Mouse (Mus musculus) neural tube, embryonic 11.5 days (tissue): ENCODE data around the gene Dus2. TPM values are rescaled to one million over a fixed set of nuclear protein-coding genes. Genes with fewer than 3 reads are reported as not detected.

ENCODE experiments used
- ATAC-seq: fragments of 200-750 bp; cut with Nextera tagmentation; 2 replicates; pipeline ENCODE4 v1.8.0; 2017; ENCODE audit warnings: moderate number of reproducible peaks, mild to moderate bottlenecking, moderate TSS enrichment, moderate library complexity; ENCODE audit not compliant: insufficient read depth, low FRiP score, low TSS enrichment
- DNase-seq: peaks from one replicate; pipeline ENCODE4 v3.0.0-alpha.2; 2015; ENCODE audit warnings: low spot score
- H3K27ac ChIP-seq: fragments of 300-500 bp; sonication (generic); 2 replicates; pipeline ENCODE4 v1.5.1; 2014; ENCODE audit warnings: low read depth, mild to moderate bottlenecking, low read length
- H3K27me3 ChIP-seq: fragments of 300-500 bp; sonication (generic); 2 replicates; pipeline ENCODE4 v1.6.1; 2014; ENCODE audit warnings: mild to moderate bottlenecking, low read length, mixed read lengths; ENCODE audit not compliant: control insufficient read depth, insufficient read depth
- H3K36me3 ChIP-seq: fragments of 300-500 bp; sonication (generic); 2 replicates; pipeline ENCODE4 v1.6.1; 2014; ENCODE audit warnings: mild to moderate bottlenecking, low read length, moderate library complexity, mixed read lengths; ENCODE audit not compliant: control insufficient read depth, insufficient read depth
- H3K4me1 ChIP-seq: fragments of 300-500 bp; sonication (generic); 2 replicates; pipeline ENCODE4 v1.6.1; 2014; ENCODE audit warnings: low read length, mixed read lengths; ENCODE audit not compliant: control insufficient read depth, insufficient read depth
- H3K4me2 ChIP-seq: fragments of 300-500 bp; sonication (generic); 2 replicates; pipeline ENCODE4 v1.6.1; 2014; ENCODE audit warnings: low read depth, mild to moderate bottlenecking, moderate library complexity
- H3K4me3 ChIP-seq: fragments of 300-500 bp; sonication (generic); 2 replicates; pipeline ENCODE4 v1.5.1; 2014; ENCODE audit warnings: low read depth, low read length
- H3K9ac ChIP-seq: fragments of 300-500 bp; sonication (generic); 2 replicates; pipeline ENCODE4 v1.6.1; 2014; ENCODE audit warnings: mild to moderate bottlenecking, low read length
- H3K9me3 ChIP-seq: fragments of 300-500 bp; sonication (generic); 2 replicates; pipeline ENCODE4 v1.6.1; 2016; ENCODE audit warnings: low read length; ENCODE audit not compliant: control insufficient read depth
- WGBS: fragments of 180-500 bp; shearing (Covaris S2); extraction: QIAGEN DNeasy Blood & Tissue Kit; methylation state at CpG from one replicate; pipeline ENCODE4 v1.1.7; 2014; 5-methylcytosine and 5-hydroxymethylcytosine counted together
- polyA plus RNA-seq: library from polyadenylated mRNA; unstranded; fragments of >200 nt; fragmentation: Nextera tagmentation; extraction: Ambion mirVana; gene quantifications from 2 replicates; pipeline ENCODE4 v1.2.1, GENCODE M21; 2014

The Dus2 gene
- polyA plus RNA-seq, 1 experiment from 2014 or later, result 18.6 TPM

DNA sequence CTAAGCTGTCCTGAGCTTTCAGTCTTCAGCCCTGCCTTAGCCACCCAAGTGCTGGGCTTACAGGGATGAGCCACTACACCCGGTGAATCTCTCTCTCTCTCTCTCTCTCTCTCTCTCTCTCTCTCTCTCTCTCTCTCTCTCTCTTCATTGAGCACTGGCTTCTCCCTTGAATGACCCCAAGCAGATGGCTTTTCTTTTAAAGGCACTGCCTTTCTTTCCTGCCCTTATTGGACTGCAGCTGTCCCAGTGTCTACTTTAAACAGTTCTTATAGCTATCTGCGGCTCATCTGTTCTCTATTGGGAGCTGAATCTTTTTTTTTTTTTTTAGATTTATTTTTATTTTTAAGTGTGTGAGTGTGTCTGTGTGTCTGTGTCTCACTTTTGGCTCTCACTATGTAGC, 51.9 kb downstream of the Dus2 start:
- H3K9ac ChIP-seq, result no peak overlapping the region
- DNase-seq (no peak), ATAC-seq (no peak)
- H3K4me3 ChIP-seq, result no peak overlapping the region
- no peaks in the 10 kb centered on the region; the same call in 1 of the 2 replicates for H3K36me3 ChIP-seq
- no peaks in the 10 kb centered on the region for H3K27me3 ChIP-seq
- H3K4me1 ChIP-seq, result no peaks in the 10 kb centered on the region
- no peak overlapping the region for H3K27ac ChIP-seq
- H3K9me3 ChIP-seq, result no peaks in the 10 kb centered on the region
- H3K4me2 ChIP-seq, result no peak overlapping the region
- WGBS, result 65% methylated on average over 2 of the region's 2 CpGs

DNA sequence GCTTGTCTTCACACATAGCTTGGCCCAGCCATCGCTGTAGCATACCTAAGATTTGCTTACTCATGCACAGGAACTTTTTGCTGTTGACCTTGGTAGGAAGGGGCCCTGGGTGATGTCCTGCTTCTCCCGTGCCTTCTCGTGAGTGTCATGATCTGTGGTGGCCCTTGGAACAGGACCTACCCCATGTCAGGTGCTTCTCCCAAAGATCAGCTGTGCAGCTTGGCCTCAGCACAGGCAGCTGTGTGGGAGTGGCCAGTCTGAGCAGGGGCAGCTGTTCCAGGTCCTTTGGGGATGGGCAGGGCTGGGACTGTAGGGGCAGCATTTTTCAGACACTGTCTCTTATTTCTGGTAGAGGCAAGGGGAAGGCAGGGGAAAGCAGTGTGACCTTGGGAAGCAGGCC, 53.0 kb downstream of the Dus2 start:
- Histone ChIP-seq H3K36me3 (no peaks in the 10 kb centered on the region; the same call in 1 of the 2 replicates), H3K9me3 (no peaks in the 10 kb centered on the region), H3K27me3 (no peaks in the 10 kb centered on the region), H3K9ac (no peak overlapping the region), H3K27ac (no peak overlapping the region; the same call in 1 of the 2 replicates), H3K4me1 (no peaks in the 10 kb centered on the region), H3K4me3 (no peak overlapping the region), H3K4me2 (no peak overlapping the region)
- no peak for ATAC-seq
- peak; percentile 34 for DNase-seq
- 83% methylated on average over 3 of the region's 3 CpGs for WGBS

DNA sequence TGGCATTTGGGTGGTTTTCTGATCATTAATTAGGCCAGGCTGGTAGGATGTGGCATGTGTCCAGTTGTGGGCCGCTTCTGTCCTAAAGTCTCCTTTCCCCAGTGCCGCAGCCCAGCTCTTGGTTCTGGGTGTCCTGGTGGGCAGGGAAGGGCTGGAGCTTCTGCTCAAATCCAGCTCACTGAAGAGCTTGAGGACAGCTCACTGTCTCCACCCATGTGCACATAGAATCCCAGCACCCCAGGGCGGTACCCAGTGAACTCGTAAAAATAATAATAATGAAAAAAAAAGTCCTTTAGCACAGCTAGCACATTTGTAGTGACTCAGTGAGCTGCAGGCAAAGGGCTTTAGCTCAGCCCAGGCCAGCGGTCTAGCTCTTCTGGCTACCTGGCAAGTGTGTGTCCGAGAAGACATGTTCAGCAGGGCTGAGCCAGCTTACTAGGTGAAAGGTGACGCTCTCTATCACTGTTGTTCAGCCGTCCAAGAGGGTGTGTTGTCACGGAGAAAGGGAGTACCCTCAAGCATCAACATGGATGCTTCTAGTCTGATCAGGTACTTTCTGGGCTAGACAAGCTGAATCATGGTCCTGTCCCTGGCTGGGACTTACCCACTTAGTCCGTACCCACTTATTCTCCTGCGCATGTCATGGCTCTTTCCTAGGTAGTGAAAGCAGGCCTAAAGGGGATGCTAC, 55.9 kb downstream of the Dus2 start:
- 86% methylated on average over 11 of the region's 11 CpGs for WGBS
- no peak overlapping the region for H3K4me2 ChIP-seq

DNA sequence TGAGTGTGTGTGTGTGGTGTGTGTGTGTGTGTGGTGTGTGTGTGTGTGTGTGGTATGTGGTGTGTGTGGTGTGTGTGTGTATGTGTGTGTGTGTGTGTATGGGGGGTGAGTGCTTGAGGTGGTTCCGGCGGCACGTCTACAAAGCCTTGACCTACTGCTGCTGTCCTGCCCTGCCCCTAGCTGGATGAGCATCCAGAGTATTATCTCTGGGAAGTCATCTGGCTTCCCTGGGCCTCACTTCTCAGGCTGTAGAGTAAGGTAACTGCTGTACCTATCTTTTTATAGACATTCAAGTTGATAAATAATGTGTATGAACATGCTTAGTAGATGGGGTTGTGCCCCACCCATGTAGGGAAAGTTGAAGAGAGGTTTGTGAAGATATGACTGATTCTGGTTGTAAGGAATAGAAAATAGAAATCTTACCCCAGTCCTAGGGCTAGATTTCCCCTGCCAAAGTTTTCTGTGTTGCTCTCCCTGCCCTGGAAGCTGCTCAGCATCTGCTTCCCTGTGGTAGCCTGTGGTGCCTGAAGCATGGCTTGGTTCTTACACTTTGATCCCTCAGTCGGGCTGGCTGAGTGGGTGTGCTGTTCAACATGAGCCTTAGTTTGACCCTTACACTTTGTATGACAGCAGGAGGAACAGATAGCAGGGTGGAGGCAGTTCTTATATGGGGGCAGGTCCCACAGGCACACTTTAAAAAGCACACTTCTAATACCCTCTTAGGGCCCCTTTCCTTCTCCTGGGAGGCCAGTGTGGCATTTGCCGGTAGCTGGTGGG, 56.9 kb downstream of the Dus2 start:
- DNase-seq (no peak), ATAC-seq (no peak)
- Histone ChIP-seq H3K4me2 (no peak overlapping the region), H3K27ac (no peak overlapping the region), H3K4me1 (no peaks in the 10 kb centered on the region), H3K9me3 (no peaks in the 10 kb centered on the region), H3K36me3 (no peaks in the 10 kb centered on the region), H3K27me3 (no peaks in the 10 kb centered on the region), H3K9ac (no peak overlapping the region), H3K4me3 (no peak overlapping the region)
- 93% methylated on average over 5 of the region's 5 CpGs for WGBS

More for the DNA sequence above, 55.9 kb downstream of the Dus2 start:
- Histone ChIP-seq H3K9me3 (no peaks in the 10 kb centered on the region), H3K4me3 (no peak overlapping the region), H3K4me1 (no peaks in the 10 kb centered on the region), H3K27me3 (no peaks in the 10 kb centered on the region), H3K9ac (no peak overlapping the region), H3K36me3 (no peaks in the 10 kb centered on the region), H3K27ac (no peak overlapping the region)
- DNase-seq (no peak), ATAC-seq (no peak)

DNA sequence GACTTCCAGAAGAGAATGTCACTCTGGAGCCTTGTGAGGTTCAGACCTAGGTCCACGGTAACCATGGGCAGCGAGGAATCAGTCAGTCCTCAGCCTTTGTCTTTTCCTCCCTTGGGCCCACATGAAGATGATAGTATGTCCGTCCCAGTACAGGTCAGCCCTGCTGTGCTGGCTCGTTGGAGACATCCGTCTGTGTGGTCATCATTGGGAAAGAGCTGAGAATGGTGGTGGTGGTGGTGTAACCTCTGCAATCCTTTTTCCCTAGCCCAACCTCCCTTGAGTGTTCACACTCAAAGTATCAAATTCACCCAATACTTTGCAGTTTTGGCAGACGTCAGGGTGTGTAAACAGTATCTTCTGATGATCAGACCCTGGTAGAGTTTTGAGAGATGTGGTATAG, 58.7 kb downstream of the Dus2 start:
- ATAC-seq, result no peak

DNA sequence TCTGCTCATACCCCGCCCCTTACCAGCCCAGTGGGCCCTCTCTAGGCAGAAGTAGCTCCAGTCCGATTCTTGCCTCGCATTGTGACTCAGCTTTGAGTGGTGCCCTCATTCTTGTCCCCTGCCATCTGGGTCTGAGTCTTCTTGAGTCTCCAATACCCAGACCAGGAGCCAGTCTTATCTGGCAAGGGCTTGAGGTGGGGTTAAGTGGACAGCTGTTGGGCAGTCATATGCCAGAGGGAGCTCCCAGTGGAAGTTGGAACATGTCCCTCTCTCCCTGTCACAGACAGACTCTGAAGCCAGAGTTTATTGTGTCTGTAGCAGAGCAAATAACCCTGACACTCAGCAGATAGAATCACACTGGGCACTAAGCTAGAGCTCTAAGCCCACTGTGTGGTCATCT, 59.9 kb downstream of the Dus2 start:
- no peaks in the 10 kb centered on the region for H3K9me3 ChIP-seq
- DNase-seq (no peak), ATAC-seq (no peak)
- H3K4me2 ChIP-seq, result no peak overlapping the region
- H3K27me3 ChIP-seq, result no peaks in the 10 kb centered on the region
- H3K4me3 ChIP-seq, result no peak overlapping the region
- H3K4me1 ChIP-seq, result no peaks in the 10 kb centered on the region
- WGBS, result 91% methylated on average over 3 of the region's 3 CpGs
- no peak overlapping the region for H3K9ac ChIP-seq
- H3K27ac ChIP-seq, result no peak overlapping the region
- no peaks in the 10 kb centered on the region for H3K36me3 ChIP-seq

More for the DNA sequence above, 58.7 kb downstream of the Dus2 start:
- WGBS, result 86% methylated on average over 6 of the region's 6 CpGs
- no peak overlapping the region for H3K4me2 ChIP-seq
- H3K36me3 ChIP-seq, result no peaks in the 10 kb centered on the region
- H3K4me1 ChIP-seq, result no peaks in the 10 kb centered on the region
- no peaks in the 10 kb centered on the region for H3K27me3 ChIP-seq
- H3K9me3 ChIP-seq, result no peaks in the 10 kb centered on the region
- H3K27ac ChIP-seq, result no peak overlapping the region
- no peak overlapping the region for H3K4me3 ChIP-seq
- no peak for DNase-seq
- H3K9ac ChIP-seq, result no peak overlapping the region

DNA sequence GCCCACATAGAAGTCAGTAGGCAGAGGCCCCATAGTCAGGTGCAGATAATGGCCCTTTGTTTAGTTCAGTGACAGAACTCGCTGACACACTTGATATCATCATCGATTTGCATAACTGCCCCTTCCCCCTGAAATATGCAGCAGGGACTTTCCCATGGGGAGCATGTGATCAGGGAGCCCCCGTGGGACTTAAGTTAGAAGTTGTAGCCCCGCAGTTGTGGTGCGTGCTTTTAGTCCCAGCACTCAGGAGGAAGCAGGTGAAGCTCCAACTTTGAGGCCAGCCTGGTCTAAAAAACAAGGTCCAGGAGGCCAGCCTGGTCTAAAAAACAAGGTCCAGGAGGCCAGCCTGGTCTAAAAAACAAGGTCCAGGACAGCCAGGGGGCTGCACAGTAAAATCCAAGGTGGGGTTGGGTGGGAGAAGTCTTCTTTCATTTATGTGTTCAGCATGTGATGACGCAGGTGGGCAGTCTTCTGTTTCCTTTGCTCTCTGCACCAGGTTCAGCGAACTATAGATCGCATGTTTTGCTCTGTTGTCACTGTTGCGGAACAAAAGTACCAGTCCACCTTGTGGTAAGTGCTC, 61.5 kb downstream of the Dus2 start:
- Histone ChIP-seq H3K27ac (no peak overlapping the region), H3K27me3 (no peaks in the 10 kb centered on the region), H3K9me3 (no peaks in the 10 kb centered on the region), H3K4me3 (no peak overlapping the region), H3K4me1 (no peaks in the 10 kb centered on the region), H3K36me3 (no peaks in the 10 kb centered on the region), H3K4me2 (no peak overlapping the region), H3K9ac (no peak overlapping the region)
- ATAC-seq (no peak), DNase-seq (no peak)
- WGBS, result 89% methylated on average over 9 of the region's 9 CpGs

DNA sequence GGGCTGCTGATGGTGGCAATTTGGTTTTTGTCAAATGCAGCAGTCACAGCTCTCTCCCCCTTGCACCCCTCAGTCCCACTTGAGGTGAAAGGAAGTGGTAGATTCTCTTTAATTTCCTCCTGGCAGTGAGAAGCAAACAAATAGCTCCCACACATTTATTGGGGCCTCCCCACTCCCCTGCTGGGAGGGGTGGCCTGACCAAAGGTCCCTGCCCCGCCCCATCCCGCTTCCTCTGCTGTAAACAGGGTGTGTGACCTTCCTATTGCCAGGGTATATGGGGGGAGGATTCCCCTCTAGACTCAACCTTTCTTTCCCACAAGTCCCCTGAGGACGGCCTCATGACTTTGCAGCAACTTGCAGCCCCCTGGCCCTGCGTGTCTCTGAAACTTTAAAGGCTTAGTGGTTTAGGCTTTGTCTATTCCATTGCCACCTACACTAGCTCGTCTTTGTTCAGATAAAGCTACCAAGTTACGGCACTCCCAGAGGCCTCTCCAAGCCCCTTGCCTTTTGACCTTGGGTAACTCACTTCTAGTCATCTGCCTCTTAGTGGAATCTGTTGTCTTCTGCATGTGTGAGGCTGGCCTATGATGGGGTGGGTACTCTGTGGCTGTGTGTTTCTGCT, 63.2 kb downstream of the Dus2 start:
- no peak for ATAC-seq
- no peaks in the 10 kb centered on the region for H3K36me3 ChIP-seq

More for the DNA sequence above, 63.2 kb downstream of the Dus2 start:
- Histone ChIP-seq H3K4me2 (no peak overlapping the region), H3K4me3 (no peak overlapping the region), H3K4me1 (peaks cover 2% of the 10 kb centered on the region; the same call in 1 of the 2 replicates), H3K9ac (no peak overlapping the region), H3K9me3 (no peaks in the 10 kb centered on the region), H3K27me3 (no peaks in the 10 kb centered on the region), H3K27ac (no peak overlapping the region)
- no peak for DNase-seq
- WGBS, result 36% methylated on average over 6 of the region's 6 CpGs
